Mouse (Mus musculus): Measurements from ENCODE around the gene Gm28042.

- no peak for TF ChIP-seq ZNF384 (IDR thresholded peaks at IDR 0.05; ENCODE audit: low read depth, low read length)
- no peak for TF ChIP-seq MAFK (IDR thresholded peaks at IDR 0.05; ENCODE audit: insufficient read depth, low read depth, low read length)
Measured at GRCm38 (mm10) chr2:120033726-120034125, 6.4 kb downstream of the Gm28042 start.

All from ES-E14 (cell line).